Mouse (Mus musculus) telencephalon, adult 2 months (tissue): ENCODE data around the gene Rnf187.

ENCODE experiments used
- DNase-seq: peaks from one replicate; pipeline ENCODE4 v3.0.0-alpha.2; 2011; ENCODE audit warnings: low read depth, low spot score

Gene Rnf187

GRCm38 (mm10) chr11:58901080-58901479, 37.6 kb downstream of the Rnf187 start:
- no peak for DNase-seq

- no peak for DNase-seq
Measured at GRCm38 (mm10) chr11:58897485-58897884, 41.2 kb downstream of the Rnf187 start.

GRCm38 (mm10) chr11:58894456-58894855, 44.3 kb downstream of the Rnf187 start:
- no peak for DNase-seq

DNA sequence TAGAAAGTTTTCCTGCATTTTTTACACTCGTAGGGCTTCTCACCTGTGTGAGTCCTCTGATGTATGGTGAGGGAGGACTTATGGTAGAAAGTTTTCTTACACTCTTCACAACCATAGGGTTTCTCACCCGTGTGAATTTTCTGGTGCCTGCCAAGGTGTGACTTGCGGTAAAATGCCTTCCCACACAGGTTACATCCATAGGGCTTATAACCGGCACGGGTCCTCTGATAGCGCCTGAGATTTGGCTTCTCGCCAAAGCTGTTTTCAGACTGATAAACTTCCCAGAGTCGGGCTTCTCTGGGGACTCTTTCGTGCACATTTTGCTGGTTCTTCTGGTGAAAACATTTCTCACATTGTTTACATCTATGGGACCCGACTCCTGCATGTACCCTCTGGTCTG, 48.2 kb downstream of the Rnf187 start:
- DNase-seq, result no peak

DNA sequence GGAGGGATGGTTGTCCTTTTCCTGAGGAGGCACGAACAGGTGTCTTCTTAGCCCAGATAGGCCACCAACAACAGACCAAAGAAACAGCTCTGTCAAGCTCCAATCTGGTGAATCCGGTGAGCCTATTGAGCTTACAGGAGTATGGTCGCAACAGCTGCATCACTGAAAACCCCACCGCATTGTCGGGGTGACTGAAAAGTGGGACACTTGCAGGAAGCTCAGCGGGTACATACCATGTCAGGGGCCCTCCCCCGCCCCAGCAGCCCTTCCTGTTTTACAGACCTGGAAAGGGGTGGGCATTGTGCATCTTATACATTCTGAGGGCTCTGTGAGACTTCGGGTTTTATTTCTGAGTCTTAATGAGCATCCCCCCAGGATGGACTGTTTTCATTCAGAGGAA, 55.0 kb downstream of the Rnf187 start:
- DNase-seq, result no peak
